Mouse (Mus musculus) limb, embryonic 13.5 days (tissue): ENCODE measurements around the gene Senp5. TPM values are rescaled to one million over a fixed set of nuclear protein-coding genes. Genes with fewer than 3 reads are reported as not detected.
A peak's percentile ranks its signal among the peaks of the same experiment; 100 is the strongest.
"Not testable (repeated sequence)": the region's sequence is repeated elsewhere in the genome, so short reads cannot be mapped to it uniquely, and the experiment has no call there.

Source experiments
- ATAC-seq: fragments of 200-750 bp; cut with Nextera tagmentation; 2 replicates; pipeline ENCODE4 v1.8.0; 2017; ENCODE audit warnings: low read depth, moderate number of reproducible peaks, moderate TSS enrichment; ENCODE audit not compliant: low FRiP score
- H3K27ac ChIP-seq: fragments of 300-500 bp; sonication (generic); 2 replicates; pipeline ENCODE4 v1.5.1; 2015; ENCODE audit warnings: inconsistent platforms, mild to moderate bottlenecking, moderate library complexity
- H3K27me3 ChIP-seq: fragments of 300-500 bp; sonication (generic); 2 replicates; pipeline ENCODE4 v1.6.1; 2015; ENCODE audit warnings: mild to moderate bottlenecking, inconsistent platforms
- H3K36me3 ChIP-seq: fragments of 300-500 bp; sonication (generic); 2 replicates; pipeline ENCODE4 v1.6.1; 2015; ENCODE audit warnings: inconsistent platforms, mild to moderate bottlenecking, moderate library complexity
- H3K4me1 ChIP-seq: fragments of 300-500 bp; sonication (generic); 2 replicates; pipeline ENCODE4 v1.6.1; 2015; ENCODE audit warnings: inconsistent platforms
- H3K4me2 ChIP-seq: fragments of 300-500 bp; sonication (generic); replicated peaks from 2 replicates; pipeline ENCODE4 v1.6.1; 2015; ENCODE audit warnings: inconsistent platforms, mild to moderate bottlenecking, moderate library complexity
- H3K4me3 ChIP-seq: fragments of 300-500 bp; sonication (generic); 2 replicates; pipeline ENCODE4 v1.5.1; 2015; ENCODE audit warnings: moderate library complexity, mild to moderate bottlenecking, inconsistent platforms
- H3K9ac ChIP-seq: fragments of 300-500 bp; sonication (generic); 2 replicates; pipeline ENCODE4 v1.6.1; 2015; ENCODE audit warnings: mild to moderate bottlenecking, inconsistent platforms
- H3K9me3 ChIP-seq: fragments of 300-500 bp; sonication (generic); 2 replicates; pipeline ENCODE4 v1.6.1; 2016; ENCODE audit warnings: inconsistent platforms
- WGBS: fragments of 180-500 bp; shearing (Covaris S2); methylation state at CpG from one replicate; pipeline ENCODE4 v1.1.7; 2015; 5-methylcytosine and 5-hydroxymethylcytosine counted together
- polyA plus RNA-seq: library from polyadenylated mRNA; unstranded; fragments of >200 nt; fragmentation: Nextera tagmentation; extraction: Ambion mirVana; gene quantifications from 2 replicates; pipeline ENCODE4 v1.2.1, GENCODE M21; 2015

Gene Senp5
- polyA plus RNA-seq, 1 experiment from 2014 or later, result 18.2 TPM

GRCm38 (mm10) chr16:31979501-31979900, 23.6 kb downstream of the Senp5 start:
- Histone ChIP-seq H3K36me3 (peaks cover 59% of the 10 kb centered on the region), H3K27ac (no peak overlapping the region), H3K9me3 (no peaks in the 10 kb centered on the region), H3K4me3 (no peak overlapping the region), H3K9ac (no peak overlapping the region), H3K4me2 (no peak overlapping the region), H3K4me1 (no peaks in the 10 kb centered on the region), H3K27me3 (no peaks in the 10 kb centered on the region)
- 91% methylated on average over 3 of the region's 3 CpGs for WGBS
- ATAC-seq, result no peak

- no peaks in the 10 kb centered on the region for H3K9me3 ChIP-seq
- no peaks in the 10 kb centered on the region for H3K4me1 ChIP-seq
- ATAC-seq, result no peak
- H3K27me3 ChIP-seq, result no peaks in the 10 kb centered on the region
- H3K36me3 ChIP-seq, result peaks cover 72% of the 10 kb centered on the region
- no peak overlapping the region for H3K27ac ChIP-seq
- no peak overlapping the region for H3K4me2 ChIP-seq
- no peak overlapping the region for H3K9ac ChIP-seq
- H3K4me3 ChIP-seq, result no peak overlapping the region
- 83% methylated on average over 4 of the region's 4 CpGs for WGBS
Measured at GRCm38 (mm10) chr16:31975258-31975657, 27.8 kb downstream of the Senp5 start.

- H3K4me2 ChIP-seq, result no peak overlapping the region
- WGBS, result 75% methylated on average over 7 of the region's 7 CpGs
- H3K27ac ChIP-seq, result no peak overlapping the region
- H3K9ac ChIP-seq, result no peak overlapping the region
- peaks cover 83% of the 10 kb centered on the region for H3K36me3 ChIP-seq
- no peaks in the 10 kb centered on the region for H3K27me3 ChIP-seq
- no peaks in the 10 kb centered on the region for H3K4me1 ChIP-seq
- H3K4me3 ChIP-seq, result no peak overlapping the region
- H3K9me3 ChIP-seq, result no peaks in the 10 kb centered on the region
- ATAC-seq, result no peak
Measured at GRCm38 (mm10) chr16:31963224-31963623, 39.9 kb downstream of the Senp5 start.

- Histone ChIP-seq H3K4me1 (peaks cover 38% of the 10 kb centered on the region), H3K9me3 (no peaks in the 10 kb centered on the region), H3K4me3 (peak within 1 kb of the TSS; percentile 96), H3K27me3 (no peaks in the 10 kb centered on the region), H3K36me3 (peaks cover 37% of the 10 kb centered on the region), H3K9ac (peak within 1 kb of the TSS; percentile 93), H3K27ac (peak within 1 kb of the TSS; percentile 88), H3K4me2 (peak within 1 kb of the TSS; percentile 90)
- ATAC-seq, result peak; percentile 93
- WGBS, result under 1% methylated on average over 55 of the region's 55 CpGs
Measured at GRCm38 (mm10) chr16:31948345-31948774, 54.7 kb downstream of the Senp5 start, which contains the start of the genes 0610012G03Rik and Ncbp2. TSS of gene 0610012G03Rik (minus strand) at chr16:31948494. TSS of gene Ncbp2 (plus strand) at chr16:31948513.

- Histone ChIP-seq H3K4me1 (peaks cover 38% of the 10 kb centered on the region), H3K4me3 (peak overlapping the region; percentile 96), H3K27ac (peak overlapping the region; percentile 88), H3K36me3 (peaks cover 36% of the 10 kb centered on the region), H3K9ac (peak overlapping the region; percentile 93), H3K4me2 (peak overlapping the region; percentile 86), H3K9me3 (no peaks in the 10 kb centered on the region), H3K27me3 (no peaks in the 10 kb centered on the region)
- under 1% methylated on average over 38 of the region's 38 CpGs for WGBS
- ATAC-seq, result peak; percentile 63
Measured at GRCm38 (mm10) chr16:31947901-31948316, 55.2 kb downstream of the Senp5 start.

- no peak for ATAC-seq
- Histone ChIP-seq H3K4me2 (peak overlapping the region; percentile 86), H3K9ac (peak overlapping the region; percentile 93), H3K4me1 (peaks cover 38% of the 10 kb centered on the region), H3K4me3 (peak overlapping the region; percentile 96), H3K27ac (no peak overlapping the region), H3K36me3 (peaks cover 32% of the 10 kb centered on the region), H3K27me3 (no peaks in the 10 kb centered on the region), H3K9me3 (no peaks in the 10 kb centered on the region)
- WGBS, result 36% methylated on average over 8 of the region's 8 CpGs
Measured at GRCm38 (mm10) chr16:31947333-31947732, 55.8 kb downstream of the Senp5 start.

- not testable (repeated sequence) for H3K9ac ChIP-seq, H3K4me3 ChIP-seq, ATAC-seq, H3K27ac ChIP-seq, H3K27me3 ChIP-seq, H3K9me3 ChIP-seq
- 90% methylated on average over 6 of the region's 6 CpGs for WGBS
- H3K36me3 ChIP-seq, result peaks cover 19% of the 10 kb centered on the region
- peak overlapping the region; percentile 86; the same call in 1 of the 2 replicates for H3K4me2 ChIP-seq
- H3K4me1 ChIP-seq, result peaks cover 38% of the 10 kb centered on the region
Measured at GRCm38 (mm10) chr16:31945986-31946385, 57.1 kb downstream of the Senp5 start.

GRCm38 (mm10) chr16:31945372-31945771, 57.7 kb downstream of the Senp5 start:
- 87% methylated on average over 6 of the region's 6 CpGs for WGBS
- H3K9ac ChIP-seq, result no peak overlapping the region
- ATAC-seq, result no peak
- H3K4me3 ChIP-seq, result no peak overlapping the region
- H3K4me2 ChIP-seq, result no peak overlapping the region
- no peak overlapping the region for H3K27ac ChIP-seq
- H3K4me1 ChIP-seq, result peaks cover 38% of the 10 kb centered on the region
- peaks cover 13% of the 10 kb centered on the region for H3K36me3 ChIP-seq
- no peaks in the 10 kb centered on the region for H3K9me3 ChIP-seq
- no peaks in the 10 kb centered on the region for H3K27me3 ChIP-seq

GRCm38 (mm10) chr16:31944698-31945255, 58.3 kb downstream of the Senp5 start:
- H3K36me3 ChIP-seq, result peaks cover 8% of the 10 kb centered on the region
- H3K9ac ChIP-seq, result no peak overlapping the region
- WGBS, result 90% methylated on average over 12 of the region's 12 CpGs
- H3K27ac ChIP-seq, result no peak overlapping the region
- no peak overlapping the region for H3K4me2 ChIP-seq
- no peaks in the 10 kb centered on the region for H3K27me3 ChIP-seq
- ATAC-seq, result no peak
- H3K9me3 ChIP-seq, result no peaks in the 10 kb centered on the region
- H3K4me3 ChIP-seq, result no peak overlapping the region
- peaks cover 38% of the 10 kb centered on the region for H3K4me1 ChIP-seq

- Histone ChIP-seq H3K4me2 (no peak overlapping the region), H3K27ac (no peak overlapping the region), H3K9ac (no peak overlapping the region), H3K27me3 (no peaks in the 10 kb centered on the region), H3K4me3 (no peak overlapping the region), H3K9me3 (no peaks in the 10 kb centered on the region), H3K4me1 (peaks cover 31% of the 10 kb centered on the region), H3K36me3 (peaks cover 8% of the 10 kb centered on the region)
- 5% methylated on average over 10 of the region's 10 CpGs for WGBS
- ATAC-seq, result no peak
Measured at GRCm38 (mm10) chr16:31943980-31944379, 59.1 kb downstream of the Senp5 start.

- Histone ChIP-seq H3K27me3 (peaks cover 16% of the 10 kb centered on the region), H3K4me3 (no peak overlapping the region), H3K4me2 (no peak overlapping the region), H3K27ac (no peak overlapping the region), H3K9ac (no peak overlapping the region), H3K4me1 (peaks cover 10% of the 10 kb centered on the region), H3K9me3 (0 out of 2 replicates have a peak, but pooled peaks cover 3% of the 10 kb centered on the region), H3K36me3 (peaks cover 8% of the 10 kb centered on the region)
- WGBS, result 59% methylated on average over 2 of the region's 2 CpGs
- ATAC-seq, result no peak
Measured at GRCm38 (mm10) chr16:31940586-31940985, 62.5 kb downstream of the Senp5 start.

GRCm38 (mm10) chr16:31938856-31939255, 64.2 kb downstream of the Senp5 start:
- Histone ChIP-seq H3K4me3 (no peak overlapping the region), H3K9ac (no peak overlapping the region), H3K27ac (no peak overlapping the region), H3K36me3 (no peaks in the 10 kb centered on the region), H3K27me3 (peaks cover 33% of the 10 kb centered on the region), H3K4me1 (peaks cover 17% of the 10 kb centered on the region), H3K9me3 (0 out of 2 replicates have a peak, but pooled peaks cover 3% of the 10 kb centered on the region), H3K4me2 (no peak overlapping the region)
- 72% methylated on average over 6 of the region's 6 CpGs for WGBS
- no peak for ATAC-seq

- ATAC-seq, result no peak
- H3K27me3 ChIP-seq, result peaks cover 48% of the 10 kb centered on the region
- WGBS, result 85% methylated on average over 4 of the region's 4 CpGs
- no peaks in the 10 kb centered on the region for H3K36me3 ChIP-seq
- peaks cover 25% of the 10 kb centered on the region for H3K4me1 ChIP-seq
- H3K9me3 ChIP-seq, result 0 out of 2 replicates have a peak, but pooled peaks cover 3% of the 10 kb centered on the region
- H3K9ac ChIP-seq, result no peak overlapping the region
- H3K27ac ChIP-seq, result no peak overlapping the region
- no peak overlapping the region for H3K4me3 ChIP-seq
- no peak overlapping the region for H3K4me2 ChIP-seq
Measured at GRCm38 (mm10) chr16:31936568-31936967, 66.5 kb downstream of the Senp5 start.
